Mouse (Mus musculus) E14TG2a.4 (cell line): Measurements from ENCODE around the gene Socs7.

Experiments used
- H3K27me3 ChIP-seq: 2 replicates; pipeline ENCODE4 v1.6.1; 2014; ENCODE audit warnings: low read length, control low read depth; ENCODE audit not compliant: insufficient read depth
- H3K36me3 ChIP-seq: 2 replicates; pipeline ENCODE4 v1.6.1; 2014; ENCODE audit warnings: low read length, control low read depth; ENCODE audit not compliant: insufficient read depth
- H3K4me1 ChIP-seq: replicated peaks from 2 replicates; pipeline ENCODE4 v1.6.1; 2014; ENCODE audit warnings: low read depth, low read length, control low read depth
- H3K4me3 ChIP-seq: replicated peaks from 2 replicates; pipeline ENCODE4 v1.5.1; 2014; ENCODE audit warnings: mild to moderate bottlenecking, low read length
- H3K9me3 ChIP-seq: 2 replicates; pipeline ENCODE4 v1.6.1; 2014; ENCODE audit warnings: low read length, control low read depth
- CTCF ChIP-seq: conservative IDR thresholded peaks from 2 replicates; pipeline ENCODE4 v1.5.1; 2014; ENCODE audit warnings: low read length
- NANOG ChIP-seq: IDR thresholded peaks from 2 replicates; pipeline ENCODE4 v1.6.1; 2014; ENCODE audit warnings: borderline replicate concordance, low read length, mixed read lengths
- POU5F1 ChIP-seq: IDR thresholded peaks from 2 replicates; pipeline ENCODE4 v1.6.1; 2014; ENCODE audit warnings: low read length, borderline replicate concordance

Gene Socs7

DNA sequence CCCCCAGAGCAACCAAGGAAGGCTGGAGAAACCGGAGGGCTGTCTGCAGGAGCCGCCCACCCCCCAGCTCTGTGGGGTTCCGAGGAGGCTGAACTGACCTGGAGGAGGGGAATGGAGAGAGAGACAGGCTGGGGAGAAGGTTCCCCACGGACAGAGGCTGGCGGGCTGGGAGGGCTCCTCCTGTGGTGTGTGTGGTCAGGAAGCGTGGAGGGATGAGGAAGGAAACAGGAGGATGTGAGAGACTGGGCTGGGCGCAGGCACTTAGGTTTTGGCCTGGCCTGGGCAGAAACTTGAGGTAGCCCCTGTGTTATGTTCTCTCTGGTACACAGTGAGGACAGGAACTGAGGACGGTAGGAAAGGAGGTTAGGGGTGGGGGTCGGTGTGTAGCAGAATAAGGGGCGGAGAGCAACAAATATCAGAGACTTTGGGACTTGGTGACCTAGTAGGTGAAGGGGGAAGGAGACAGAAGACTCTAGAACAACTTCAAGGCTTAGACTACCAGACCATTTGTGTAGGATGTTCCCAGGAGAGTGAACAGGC lies 50.5 kb downstream of the Socs7 start:
- Histone ChIP-seq H3K27me3 (no peaks in the 10 kb centered on the region), H3K9me3 (no peaks in the 10 kb centered on the region), H3K4me3 (peak overlapping the region; percentile 74), H3K4me1 (peaks cover 88% of the 10 kb centered on the region), H3K36me3 (peaks cover 11% of the 10 kb centered on the region)
- TF ChIP-seq POU5F1 (no peak), NANOG (no peak), CTCF (no peak)

DNA sequence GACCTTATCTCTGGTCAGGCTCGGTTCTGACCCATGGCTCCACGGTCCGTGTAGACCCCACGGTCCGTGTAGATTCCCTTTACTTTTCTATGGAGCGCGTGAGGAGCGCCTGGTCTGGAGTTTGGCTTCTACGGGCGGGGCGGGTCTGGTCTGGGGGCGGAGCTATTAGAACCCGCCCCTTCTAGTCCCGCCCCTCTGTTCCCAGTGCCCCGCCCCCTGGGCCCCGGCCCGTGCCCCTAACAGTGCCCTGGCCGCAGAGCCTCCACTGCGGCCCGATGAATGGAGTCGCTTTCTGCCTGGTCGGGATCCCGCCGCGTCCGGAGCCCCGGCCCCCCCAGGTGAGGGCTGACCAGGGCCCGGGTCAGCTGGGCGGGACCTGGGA lies 53.0 kb downstream of the Socs7 start, which contains the start of gene Arhgap23:
TSS of gene Arhgap23 (plus strand) at position 204 of the 382 bp plus-strand sequence.
- TF ChIP-seq NANOG (no peak), CTCF (no peak), POU5F1 (no peak)
- Histone ChIP-seq H3K27me3 (no peaks in the 10 kb centered on the region), H3K9me3 (no peaks in the 10 kb centered on the region), H3K4me3 (peak within 1 kb of the TSS; percentile 97), H3K36me3 (peaks cover 19% of the 10 kb centered on the region), H3K4me1 (peaks cover 88% of the 10 kb centered on the region)

GRCm38 (mm10) chr11:97415712-97416636 lies 53.6 kb downstream of the Socs7 start:
- peaks cover 25% of the 10 kb centered on the region for H3K36me3 ChIP-seq
- no peak for TF ChIP-seq NANOG
- TF ChIP-seq CTCF = no peak
- no peak for TF ChIP-seq POU5F1
- H3K9me3 ChIP-seq = no peaks in the 10 kb centered on the region
- no peaks in the 10 kb centered on the region for H3K27me3 ChIP-seq
- peak overlapping the region; percentile 97 for H3K4me3 ChIP-seq
- peaks cover 88% of the 10 kb centered on the region for H3K4me1 ChIP-seq

DNA sequence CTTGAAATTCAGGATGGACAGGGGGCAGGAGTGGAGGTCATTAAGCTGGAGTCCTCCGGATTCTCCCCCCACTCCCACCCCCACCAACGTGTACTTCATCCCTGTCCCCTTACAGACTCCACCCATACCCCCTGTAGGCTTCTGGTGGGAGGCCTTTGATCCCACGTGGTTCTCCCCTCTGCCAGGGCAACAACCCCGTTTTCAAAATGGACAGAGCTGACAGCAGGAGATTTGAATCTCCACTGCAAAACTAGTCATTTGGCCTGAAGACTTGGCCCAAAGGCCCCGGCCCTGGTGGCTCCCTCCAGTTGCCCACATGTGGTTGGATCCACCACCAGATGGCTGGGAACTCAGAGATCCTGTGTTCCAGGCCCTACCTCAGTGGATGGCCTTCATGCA lies 54.3 kb downstream of the Socs7 start:
- Histone ChIP-seq H3K27me3 (no peaks in the 10 kb centered on the region), H3K4me1 (peaks cover 82% of the 10 kb centered on the region), H3K36me3 (peaks cover 30% of the 10 kb centered on the region), H3K9me3 (no peaks in the 10 kb centered on the region), H3K4me3 (peak overlapping the region; percentile 97)
- TF ChIP-seq POU5F1 (no peak), CTCF (no peak), NANOG (no peak)

DNA sequence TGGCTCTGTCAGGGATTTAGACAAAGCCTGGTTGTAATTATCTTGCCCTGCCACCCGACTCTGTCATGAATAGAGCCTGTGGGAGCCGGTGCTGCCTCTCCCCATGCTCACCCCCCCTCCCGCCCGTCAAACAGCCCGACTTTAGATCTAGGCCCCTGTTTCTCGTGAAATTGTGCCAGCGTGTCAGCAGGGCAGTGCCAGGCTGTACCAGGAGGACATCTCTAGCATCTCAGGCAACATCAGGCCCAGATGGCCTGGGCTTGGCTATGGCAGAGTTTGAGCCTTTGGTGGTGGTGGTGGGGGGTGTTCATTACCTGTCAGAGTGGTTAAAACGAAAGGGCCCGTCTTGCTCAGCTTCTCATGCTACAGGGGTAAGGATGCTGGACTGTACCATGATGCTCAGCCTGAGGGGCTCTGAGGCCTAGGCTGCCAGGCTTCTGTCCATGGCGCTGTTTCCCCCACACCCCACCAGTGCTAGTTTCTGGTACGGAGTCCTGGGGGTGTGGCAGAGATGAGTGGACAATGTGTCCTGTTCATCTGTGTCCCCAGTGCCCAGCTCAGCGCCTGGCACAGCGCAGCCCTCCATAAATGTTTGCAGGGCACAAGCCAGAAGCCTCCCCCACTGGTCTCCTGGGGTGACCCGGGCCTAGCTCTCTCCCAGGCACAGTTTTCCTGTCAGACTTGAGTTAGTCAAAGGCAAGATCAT lies 56.6 kb downstream of the Socs7 start:
- Histone ChIP-seq H3K27me3 (no peaks in the 10 kb centered on the region), H3K9me3 (no peaks in the 10 kb centered on the region), H3K4me1 (peaks cover 84% of the 10 kb centered on the region), H3K4me3 (no peak overlapping the region), H3K36me3 (peaks cover 46% of the 10 kb centered on the region)
- TF ChIP-seq POU5F1 (no peak), CTCF (no peak), NANOG (no peak)

- no peak overlapping the region for H3K4me3 ChIP-seq
- no peak for TF ChIP-seq POU5F1
- no peak for TF ChIP-seq NANOG
- no peak for TF ChIP-seq CTCF
- H3K4me1 ChIP-seq = peaks cover 84% of the 10 kb centered on the region
- H3K27me3 ChIP-seq = no peaks in the 10 kb centered on the region
- peaks cover 50% of the 10 kb centered on the region for H3K36me3 ChIP-seq
- H3K9me3 ChIP-seq = no peaks in the 10 kb centered on the region
Measured at GRCm38 (mm10) chr11:97419540-97419900, 57.2 kb downstream of the Socs7 start.

GRCm38 (mm10) chr11:97422507-97422906 lies 60.2 kb downstream of the Socs7 start:
- Histone ChIP-seq H3K27me3 (no peaks in the 10 kb centered on the region), H3K4me1 (peaks cover 77% of the 10 kb centered on the region), H3K9me3 (no peaks in the 10 kb centered on the region), H3K4me3 (no peak overlapping the region), H3K36me3 (peaks cover 53% of the 10 kb centered on the region)
- no peak for TF ChIP-seq CTCF
- no peak for TF ChIP-seq NANOG
- no peak for TF ChIP-seq POU5F1

DNA sequence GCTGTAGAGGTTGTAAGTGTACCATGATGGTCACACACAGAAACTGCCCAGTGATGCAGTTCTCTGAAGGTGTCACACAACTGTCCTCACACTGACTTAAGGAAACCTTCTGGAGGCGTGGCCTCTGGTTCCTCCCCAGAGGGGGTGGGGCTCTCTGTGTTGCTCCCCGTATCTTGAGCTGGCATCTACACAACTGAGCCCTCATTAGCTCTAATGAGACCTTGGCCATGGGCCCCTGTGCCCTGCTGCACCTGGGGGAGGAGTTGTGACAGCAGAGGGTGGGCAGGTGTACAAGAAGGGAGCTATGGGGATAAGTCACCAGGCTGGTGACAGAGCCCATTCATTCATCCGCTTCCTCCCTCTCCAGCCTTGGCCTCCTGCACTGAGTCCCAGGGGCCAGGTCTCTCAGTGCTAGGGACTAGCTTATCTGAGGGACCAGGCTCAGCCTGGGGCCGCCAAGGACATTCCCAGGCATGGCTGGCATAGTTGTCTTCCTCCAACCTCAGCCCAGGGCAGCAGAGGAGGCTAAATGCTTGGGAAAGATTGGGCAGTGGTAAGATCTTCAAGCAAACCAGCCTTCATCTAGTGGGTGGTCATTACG lies 61.8 kb downstream of the Socs7 start:
- no peak overlapping the region for H3K4me3 ChIP-seq
- TF ChIP-seq NANOG = no peak
- TF ChIP-seq POU5F1 = no peak
- TF ChIP-seq CTCF = no peak
- H3K9me3 ChIP-seq = no peaks in the 10 kb centered on the region
- H3K27me3 ChIP-seq = no peaks in the 10 kb centered on the region
- H3K36me3 ChIP-seq = peaks cover 44% of the 10 kb centered on the region
- H3K4me1 ChIP-seq = peaks cover 76% of the 10 kb centered on the region
